Mouse (Mus musculus) telencephalon, adult 2 months (tissue): ENCODE results near the gene Slc45a3.

ENCODE experiments used
- DNase-seq: peaks from one replicate; pipeline ENCODE4 v3.0.0-alpha.2; 2011; ENCODE audit warnings: low read depth, low spot score

Gene Slc45a3

GRCm38 (mm10) chr1:131964580-131964979, 1.8 kb downstream of the Slc45a3 start:
- DNase-seq: no peak

- DNase-seq: no peak
Measured at GRCm38 (mm10) chr1:131965818-131966217, 3.1 kb downstream of the Slc45a3 start.

DNA sequence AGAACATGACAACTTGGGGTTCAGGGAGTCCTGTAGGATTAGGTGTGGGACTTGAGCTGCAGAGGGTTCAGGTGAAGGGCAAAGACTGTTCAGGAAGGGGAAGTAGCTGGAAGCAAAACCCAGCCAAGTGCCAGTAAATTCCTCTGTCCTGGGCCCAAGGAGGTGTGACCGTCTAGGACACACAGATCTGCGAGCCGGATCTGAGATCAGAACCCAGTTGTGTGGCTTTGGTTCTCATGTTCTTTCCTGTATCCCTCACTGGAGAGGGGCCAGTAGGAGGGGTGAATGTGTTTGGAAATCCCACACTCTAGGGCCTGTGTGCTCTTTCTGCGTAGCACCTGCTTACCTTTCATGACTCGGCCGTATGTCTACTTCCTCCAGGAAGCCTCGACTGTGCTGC, 4.6 kb downstream of the Slc45a3 start:
- DNase-seq: no peak

DNA sequence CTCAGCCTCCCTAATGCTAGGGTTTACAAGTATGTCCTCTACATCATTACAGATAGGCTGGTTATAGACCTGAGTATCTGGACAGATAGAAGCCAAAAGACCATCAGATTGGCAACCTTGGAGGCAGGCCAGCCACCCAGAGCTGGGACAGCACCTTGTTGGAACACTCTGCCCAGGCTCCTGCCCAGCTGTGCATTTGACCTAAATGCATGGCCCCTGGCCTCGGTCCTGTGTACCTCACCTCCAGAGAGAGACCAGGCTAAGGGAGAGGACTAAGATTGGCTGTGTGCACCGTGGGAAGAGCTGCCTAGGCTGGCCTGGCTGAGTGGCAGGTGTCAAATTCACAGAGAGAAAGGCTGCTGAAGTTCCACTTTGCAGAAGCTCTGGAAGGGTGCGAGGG, 5.8 kb downstream of the Slc45a3 start:
- no peak for DNase-seq

DNA sequence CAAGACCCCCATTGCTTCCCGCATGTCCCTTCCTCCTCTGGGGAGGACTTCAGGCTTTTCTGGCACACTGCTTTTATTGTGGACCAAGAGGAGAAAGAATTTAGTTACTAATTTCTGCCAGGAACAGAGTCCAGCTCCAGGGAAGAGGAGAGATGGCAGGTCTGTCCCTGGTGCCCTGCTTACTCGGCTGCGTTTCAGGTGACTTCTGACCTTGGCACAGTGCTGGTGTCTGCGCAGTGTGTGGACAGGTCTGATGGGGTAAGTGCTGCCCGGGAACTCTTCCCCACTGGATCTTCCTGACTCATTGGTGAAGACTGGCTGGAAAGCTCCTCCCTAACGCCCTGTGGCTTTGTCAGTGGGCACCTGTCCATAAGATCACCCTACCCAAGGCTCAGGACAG, 6.2 kb downstream of the Slc45a3 start:
- no peak for DNase-seq

DNA sequence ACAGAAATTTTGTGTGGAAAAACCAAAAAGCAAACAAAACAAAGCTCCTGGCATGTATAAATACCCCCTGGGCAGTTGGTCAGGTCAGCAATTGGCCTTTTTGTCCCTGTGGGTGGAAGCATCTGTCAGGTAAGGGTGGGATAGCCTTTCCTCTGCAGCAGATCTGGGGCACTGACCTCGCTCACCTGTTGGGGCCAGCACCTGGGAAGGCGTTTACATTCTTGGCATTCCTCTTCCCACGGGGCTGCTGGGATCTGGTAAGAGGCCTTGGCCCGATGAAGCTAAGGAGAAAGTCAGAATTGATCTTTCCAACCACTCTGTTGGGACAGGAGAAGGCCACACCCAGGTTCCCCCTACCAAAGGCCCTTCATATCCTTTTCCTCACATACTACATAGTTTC, 7.1 kb downstream of the Slc45a3 start:
- DNase-seq: no peak

- no peak for DNase-seq
Measured at GRCm38 (mm10) chr1:131970322-131970660, 7.5 kb downstream of the Slc45a3 start.

- no peak for DNase-seq
Measured at GRCm38 (mm10) chr1:131970661-131971520, 8.1 kb downstream of the Slc45a3 start.

- no peak for DNase-seq
Measured at GRCm38 (mm10) chr1:131971771-131972497, 9.2 kb downstream of the Slc45a3 start.

GRCm38 (mm10) chr1:131972498-131973334, 9.9 kb downstream of the Slc45a3 start:
- no peak for DNase-seq

- DNase-seq: no peak
Measured at GRCm38 (mm10) chr1:131973991-131974390, 11.2 kb downstream of the Slc45a3 start.

DNA sequence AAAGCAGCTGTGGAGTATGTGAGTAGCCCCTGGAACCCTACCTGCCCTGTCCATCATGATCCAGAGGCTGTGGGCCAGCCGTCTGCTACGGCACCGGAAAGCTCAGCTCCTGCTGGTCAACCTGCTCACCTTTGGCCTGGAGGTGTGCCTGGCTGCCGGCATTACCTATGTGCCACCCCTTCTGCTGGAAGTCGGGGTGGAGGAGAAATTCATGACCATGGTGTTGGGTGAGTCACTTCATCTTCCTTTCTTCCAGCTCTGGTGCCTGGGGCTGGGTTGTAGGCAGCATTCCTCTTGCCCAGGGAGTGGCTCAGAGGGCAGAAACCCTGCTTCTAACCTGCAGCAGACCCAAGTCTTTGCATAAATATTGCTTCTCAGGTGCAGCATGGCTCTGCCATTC, 14.1 kb downstream of the Slc45a3 start:
- no peak for DNase-seq

DNA sequence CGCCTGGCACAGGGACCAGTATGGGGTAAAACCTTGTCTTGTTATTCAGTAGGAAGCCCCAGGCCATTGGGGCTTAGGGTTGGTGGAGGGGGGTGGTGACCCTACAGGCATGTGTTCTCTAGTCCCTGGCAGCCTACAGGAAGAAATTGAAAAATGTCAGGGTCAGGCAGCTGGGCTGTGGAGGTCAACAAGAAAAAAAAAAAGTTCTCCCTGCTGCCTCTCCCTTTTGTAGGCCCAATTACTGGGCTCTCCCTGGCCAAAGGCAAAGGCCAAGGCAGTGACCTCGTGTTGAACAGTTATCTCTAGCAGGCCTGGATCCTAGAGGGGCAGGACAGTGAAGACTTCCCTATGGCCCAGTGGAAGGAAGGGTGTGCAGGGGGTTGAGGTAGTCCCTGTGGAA, 17.7 kb downstream of the Slc45a3 start:
- no peak for DNase-seq

DNA sequence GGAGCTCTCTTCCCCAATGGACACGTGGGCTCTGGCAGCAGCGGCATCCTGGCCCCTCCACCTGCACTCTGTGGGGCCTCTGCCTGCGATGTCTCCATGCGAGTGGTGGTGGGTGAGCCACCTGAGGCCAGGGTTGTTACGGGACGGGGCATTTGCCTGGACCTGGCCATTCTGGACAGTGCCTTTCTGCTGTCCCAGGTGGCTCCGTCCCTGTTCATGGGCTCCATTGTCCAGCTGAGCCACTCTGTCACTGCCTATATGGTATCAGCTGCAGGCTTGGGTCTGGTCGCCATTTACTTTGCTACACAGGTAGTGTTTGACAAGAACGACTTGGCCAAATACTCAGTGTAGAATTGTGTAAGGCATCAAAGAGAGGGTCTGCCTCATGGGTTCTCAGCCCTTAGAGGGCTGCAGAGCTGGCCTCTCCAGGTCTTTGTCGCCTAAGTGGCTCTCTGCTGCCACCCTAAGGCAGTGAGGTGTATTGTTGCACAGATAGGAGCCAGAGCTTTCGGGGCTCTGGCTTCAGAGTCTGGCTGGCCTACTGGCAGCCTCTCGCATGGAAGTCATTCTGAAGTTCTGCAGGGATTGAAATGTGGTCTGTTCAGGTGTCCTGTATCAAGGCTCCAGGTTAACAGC, 18.7 kb downstream of the Slc45a3 start:
- DNase-seq: no peak

DNA sequence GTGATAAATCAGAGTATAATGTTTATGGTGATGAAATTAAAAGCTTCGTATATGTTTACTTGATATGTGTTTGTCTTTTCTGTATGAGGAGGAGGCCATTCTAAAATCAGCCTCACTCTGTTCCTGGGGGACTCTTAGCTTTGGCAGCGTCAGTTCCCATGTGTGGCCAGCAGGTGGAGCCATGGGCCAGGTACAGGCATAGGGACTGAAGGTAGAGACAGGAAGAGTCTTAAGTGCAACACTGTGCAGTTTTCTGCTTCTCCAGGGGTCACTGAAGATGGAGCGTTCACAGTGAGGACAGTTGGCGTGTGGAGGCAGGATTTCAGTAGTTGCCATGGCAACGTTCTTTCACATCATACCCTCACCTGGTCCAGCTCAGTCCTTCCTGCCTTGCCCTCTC, 20.1 kb downstream of the Slc45a3 start:
- peak; percentile 17 for DNase-seq

DNA sequence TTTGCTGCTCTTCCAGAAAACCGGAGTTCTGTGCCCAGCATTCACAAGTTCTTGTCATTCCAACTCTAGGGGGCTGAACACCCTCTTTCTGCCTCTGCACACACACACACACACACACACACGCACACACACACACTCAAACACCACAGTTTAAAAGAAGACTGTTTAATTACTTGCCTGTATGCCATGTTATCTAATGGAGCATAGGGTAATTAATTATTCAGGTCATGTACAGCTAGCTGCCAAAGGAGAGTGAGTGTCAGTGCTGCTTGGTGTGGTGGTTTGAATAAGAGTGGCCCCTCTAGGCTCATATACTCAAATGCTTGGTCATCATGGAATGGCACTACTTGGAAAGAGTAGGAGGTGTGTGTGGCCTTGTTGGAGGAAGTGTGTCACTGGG, 21.0 kb downstream of the Slc45a3 start:
- DNase-seq: no peak

GRCm38 (mm10) chr1:131987432-131987831, 24.7 kb downstream of the Slc45a3 start:
- DNase-seq: no peak

GRCm38 (mm10) chr1:131989476-131989875, 26.7 kb downstream of the Slc45a3 start:
- DNase-seq: no peak

DNA sequence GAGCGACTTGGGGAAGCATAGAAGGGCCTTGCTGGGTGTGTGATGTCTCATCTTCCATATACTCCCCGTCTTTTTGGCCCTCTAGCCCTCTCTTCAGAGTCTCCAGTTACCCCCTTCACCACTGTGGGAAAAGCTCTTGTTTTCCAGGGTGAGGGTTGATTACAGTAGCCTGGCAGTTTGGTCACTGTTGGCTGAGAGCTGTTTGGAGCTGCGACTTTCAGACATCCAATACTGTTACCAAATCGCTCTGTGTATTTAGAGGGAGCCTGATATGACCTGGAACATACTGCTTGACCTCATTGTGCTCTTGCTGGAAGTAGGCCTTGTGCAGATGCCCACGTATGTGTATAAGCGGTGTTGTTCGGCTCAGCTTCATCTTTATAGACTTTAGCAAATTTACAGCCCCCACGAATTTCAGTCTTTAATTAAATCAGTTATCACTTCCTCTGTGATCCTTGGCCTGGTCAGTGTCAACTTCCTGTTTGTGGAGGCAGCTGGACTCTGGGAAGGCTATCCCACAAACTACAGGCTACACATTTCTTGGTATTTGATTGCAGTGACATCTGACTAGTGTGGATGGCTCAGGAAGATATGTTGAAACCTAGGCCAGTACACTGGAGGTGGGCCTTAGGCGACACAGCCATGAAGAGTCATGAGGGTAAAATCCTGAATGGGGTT, 27.5 kb downstream of the Slc45a3 start:
- DNase-seq: no peak

DNA sequence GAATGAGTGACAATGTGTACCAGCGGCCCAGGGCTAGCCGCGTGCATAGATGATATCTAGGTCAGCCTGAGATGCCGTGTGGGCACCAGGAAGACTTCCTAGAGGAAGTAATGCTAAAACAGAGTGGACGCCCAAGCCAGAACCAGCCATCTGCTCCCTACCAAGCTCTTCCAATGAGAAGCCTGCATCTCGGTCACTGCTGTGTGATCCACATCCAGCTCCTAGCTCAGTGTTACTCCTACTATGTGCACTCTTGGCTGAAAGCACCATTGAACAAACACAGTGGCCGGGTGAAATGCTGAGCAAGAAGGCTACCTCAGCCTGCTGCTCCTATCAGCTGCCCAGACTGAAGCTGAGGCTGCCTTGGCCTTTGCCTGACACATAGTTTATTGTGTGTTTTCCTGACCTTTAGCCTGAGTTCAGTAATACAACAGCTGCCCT, 29.8 kb downstream of the Slc45a3 start:
- no peak for DNase-seq
